Mouse (Mus musculus) myocyte (in vitro differentiated cells): ENCODE data around the gene Olfr536.

Experiments used
- MAX ChIP-seq: IDR thresholded peaks from one replicate; pipeline ENCODE4 v1.6.1; 2011; ENCODE audit warnings: low read depth, mild to moderate bottlenecking, control low read depth
- MYOG ChIP-seq, 3 experiments: IDR thresholded peaks; one replicate each; pipeline ENCODE4 v1.6.1; 2011; ENCODE audit warnings: control low read depth in 2 of 3, low read depth in 2 of 3, mild to moderate bottlenecking in 2 of 3; ENCODE audit not compliant: insufficient read length in 2 of 3, control insufficient read depth in 1 of 3, insufficient read depth in 1 of 3
- SRF ChIP-seq: IDR thresholded peaks from one replicate; pipeline ENCODE4 v1.6.1; 2011; ENCODE audit warnings: low read depth; ENCODE audit not compliant: control insufficient read depth, insufficient read length
- TCF3 ChIP-seq: IDR thresholded peaks from one replicate; pipeline ENCODE4 v1.6.1; 2011; ENCODE audit warnings: low read depth, control low read depth; ENCODE audit not compliant: insufficient read length
- USF1 ChIP-seq: IDR thresholded peaks from one replicate; pipeline ENCODE4 v1.6.1; 2011; ENCODE audit warnings: low read depth, mild to moderate bottlenecking, control low read depth, moderate library complexity

GRCm38 (mm10) chr7:140483916-140484315 is 23.3 kb downstream of the Olfr536 start, which contains the start of gene Olfr535:
- no peak for TF ChIP-seq TCF3
- no peak for TF ChIP-seq MYOG (IDR thresholded peaks at IDR 0.05; ENCODE audit: control insufficient read depth in 1 of 3, insufficient read depth in 1 of 3, insufficient read length in 2 of 3, low read depth in 2 of 3)
- no peak for TF ChIP-seq USF1
- TF ChIP-seq SRF, result no peak
- no peak for TF ChIP-seq MAX
